Mouse (Mus musculus) central nervous system, embryonic 14 days (tissue): Measurements from ENCODE around the gene Olfr601. TPM values are rescaled to one million over a fixed set of nuclear protein-coding genes. Genes with fewer than 3 reads are reported as not detected.

Experiments
- polyA plus RNA-seq: library from polyadenylated mRNA; depleted of rRNA; stranded (reverse); fragments of >200 nt; gene quantifications from 2 replicates; pipeline ENCODE4 v1.2.3, GENCODE M21; 2012; rRNA removed

The Olfr601 gene
- polyA plus RNA-seq: not detected in 2 replicates

GRCm38 (mm10) chr7:103362555-103362954 lies at the start of gene Olfr601:
Gene Olfr601, minus strand, starts transcription at chr7:103362655.

DNA sequence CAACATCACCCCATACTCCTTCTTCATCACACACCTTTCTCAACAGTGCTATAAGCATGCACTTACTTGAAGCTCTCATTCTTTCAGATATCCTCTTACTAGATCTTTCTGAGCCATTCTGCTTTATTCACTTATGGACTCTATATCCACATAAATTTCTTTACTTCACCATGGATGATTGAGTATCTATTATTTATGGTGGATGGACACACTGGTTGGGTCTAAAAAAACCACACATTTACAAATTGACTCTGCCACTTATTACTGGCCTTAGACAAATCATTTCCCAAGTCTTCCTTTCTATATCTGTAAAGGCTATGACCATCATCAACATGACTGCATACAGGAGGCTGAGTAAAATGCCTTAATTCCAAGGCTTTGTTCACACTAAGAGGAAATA lies 23.6 kb upstream of the Olfr601 start, which contains the start of gene Olfr603:
Gene Olfr603 (minus strand): TSS at position 101 of the 400 bp plus-strand sequence.

DNA sequence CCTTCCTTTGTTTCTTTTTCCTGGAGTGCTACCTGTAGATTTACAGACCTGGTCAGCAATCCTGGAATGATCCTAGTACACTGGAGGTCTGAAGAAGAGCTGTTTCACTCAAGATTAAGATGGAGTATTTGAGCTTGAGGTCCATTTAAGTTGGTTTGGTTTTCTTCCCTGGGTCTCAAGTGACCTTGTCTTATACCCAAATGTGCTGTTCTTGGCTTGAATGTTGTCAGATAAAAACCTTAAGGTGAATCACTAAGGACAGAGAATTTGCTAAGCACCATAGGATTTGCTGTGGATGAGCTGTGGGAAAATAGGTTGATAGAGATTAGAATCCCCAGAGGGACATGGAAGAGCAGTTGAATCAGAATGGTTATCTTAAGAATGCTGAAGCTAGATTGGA lies 12.9 kb downstream of the Olfr601 start, which contains the start of gene Olfr600:
Gene Olfr600 (minus strand): TSS at position 101 of the 400 bp plus-strand sequence.

GRCm38 (mm10) chr7:103335617-103336016 lies 26.8 kb downstream of the Olfr601 start, which contains the start of gene Olfr599:
Gene Olfr599, plus strand, starts transcription at chr7:103335917.

DNA sequence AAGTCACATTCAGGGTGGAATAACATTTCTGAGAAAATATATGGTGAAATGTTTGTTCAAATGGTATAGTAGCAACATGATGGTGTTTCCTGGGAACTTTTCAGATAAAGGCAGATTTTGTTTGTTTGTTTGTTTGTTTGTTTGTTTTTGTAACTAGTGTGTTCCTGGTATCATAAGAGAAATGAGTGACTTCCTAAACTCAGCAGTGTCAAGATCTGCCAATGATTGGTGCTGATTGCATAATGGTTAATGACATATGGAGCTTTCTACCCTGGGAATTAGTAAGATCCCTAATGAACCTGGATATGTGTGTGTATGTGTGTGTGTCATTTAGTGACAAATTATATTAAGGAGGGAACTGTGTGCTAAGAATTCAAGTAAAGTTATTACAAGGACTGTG lies 39.2 kb downstream of the Olfr601 start, which contains the start of gene Olfr598:
Gene Olfr598 (plus strand): TSS at position 301 of the 400 bp plus-strand sequence.

DNA sequence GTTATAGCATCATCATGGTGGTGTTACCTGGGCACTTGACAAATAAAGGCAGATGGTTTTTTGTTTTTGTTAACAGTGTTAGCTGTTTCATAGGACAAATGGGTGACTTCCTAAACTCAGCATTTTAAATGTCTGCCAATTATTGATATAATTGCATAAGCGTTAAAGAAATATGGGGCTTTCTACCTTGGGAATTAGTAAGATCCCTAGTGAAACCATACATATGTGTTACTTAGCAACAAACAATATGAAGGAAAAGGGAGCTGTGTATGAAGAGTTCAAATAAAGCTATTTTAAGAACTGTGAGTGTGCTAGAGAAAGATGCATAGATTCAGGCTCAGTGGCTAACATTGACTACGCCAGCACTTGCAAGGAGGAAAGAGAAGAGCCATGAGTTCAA lies 46.4 kb downstream of the Olfr601 start, which contains the start of gene Olfr597:
Gene Olfr597 (plus strand): TSS at position 301 of the 400 bp plus-strand sequence.

Other genes starting within 250 kb of the Olfr601 start
- gene Olfr586, start 237.0 kb downstream of the Olfr601 start, polyA plus RNA-seq: not detected in 2 replicates
- gene Olfr588-ps1, start 221.8 kb downstream of the Olfr601 start, polyA plus RNA-seq: not detected in 2 replicates
- gene Olfr589, start 206.3 kb downstream of the Olfr601 start, polyA plus RNA-seq: not detected in 2 replicates
- not detected in 2 replicates for gene Olfr591, start 184.3 kb downstream of the Olfr601 start, polyA plus RNA-seq
- not detected in 2 replicates for gene Olfr592, start 177.9 kb downstream of the Olfr601 start, polyA plus RNA-seq
- not detected in 2 replicates for gene Olfr593, start 150.8 kb downstream of the Olfr601 start, polyA plus RNA-seq
- not detected in 2 replicates for gene Olfr594, start 145.7 kb downstream of the Olfr601 start, polyA plus RNA-seq
- not detected in 2 replicates for gene Usp17ld, start 110.2 kb downstream of the Olfr601 start, polyA plus RNA-seq
- gene Olfr596, start 57.0 kb downstream of the Olfr601 start, polyA plus RNA-seq: not detected in 2 replicates
- not detected in 2 replicates for gene Olfr597, start 46.3 kb downstream of the Olfr601 start, polyA plus RNA-seq
- gene Olfr598, start 39.1 kb downstream of the Olfr601 start, polyA plus RNA-seq: not detected in 2 replicates
- gene Olfr599, start 26.7 kb downstream of the Olfr601 start, polyA plus RNA-seq: not detected in 2 replicates
- gene Olfr600, start 13.0 kb downstream of the Olfr601 start, polyA plus RNA-seq: not detected in 2 replicates
- not detected in 2 replicates for gene Olfr603, start 23.5 kb upstream of the Olfr601 start, polyA plus RNA-seq
- gene Usp17lc, start 52.4 kb upstream of the Olfr601 start, polyA plus RNA-seq: not detected in 2 replicates
- not detected in 2 replicates for gene Olfr605, start 82.8 kb upstream of the Olfr601 start, polyA plus RNA-seq
- not detected in 2 replicates for gene Olfr606, start 86.4 kb upstream of the Olfr601 start, polyA plus RNA-seq
- not detected in 2 replicates for gene Olfr607, start 101.5 kb upstream of the Olfr601 start, polyA plus RNA-seq
- not detected in 2 replicates for gene Olfr608, start 107.2 kb upstream of the Olfr601 start, polyA plus RNA-seq
- not detected in 2 replicates for gene Olfr609, start 135.4 kb upstream of the Olfr601 start, polyA plus RNA-seq
- gene Olfr610, start 149.5 kb upstream of the Olfr601 start, polyA plus RNA-seq: not detected in 2 replicates
- gene Olfr611, start 158.2 kb upstream of the Olfr601 start, polyA plus RNA-seq: not detected in 2 replicates
- gene Olfr612, start 180.1 kb upstream of the Olfr601 start, polyA plus RNA-seq: not detected in 2 replicates
- not detected in 2 replicates for gene Olfr613, start 185.4 kb upstream of the Olfr601 start, polyA plus RNA-seq
- gene Olfr615, start 193.4 kb upstream of the Olfr601 start, polyA plus RNA-seq: not detected in 2 replicates
- not detected in 2 replicates for gene Olfr616, start 206.5 kb upstream of the Olfr601 start, polyA plus RNA-seq
- gene Olfr617, start 210.4 kb upstream of the Olfr601 start, polyA plus RNA-seq: not detected in 2 replicates
- gene Olfr618, start 227.4 kb upstream of the Olfr601 start, polyA plus RNA-seq: 0.08 TPM in 1 of 2 replicates, not detected in the other
- gene Olfr619, start 237.9 kb upstream of the Olfr601 start, polyA plus RNA-seq: not detected in 2 replicates
- gene Olfr620, start 249.9 kb upstream of the Olfr601 start, polyA plus RNA-seq: not detected in 2 replicates